Mouse (Mus musculus): ENCODE data around the gene Gm10408. TPM values are rescaled to one million over a fixed set of nuclear protein-coding genes. Genes with fewer than 3 reads are reported as not detected.
"Not testable (repeated sequence)": the region's sequence is repeated elsewhere in the genome, so short reads cannot be mapped to it uniquely, and the experiment has no call there.

Gene Gm10408
- polyA plus RNA-seq (2012; rRNA removed) = not detected in 2 replicates

- not testable (repeated sequence) for DNase-seq (ENCODE audit: low spot score)
These were observed at the start of gene Gm10408 for GRCm38 (mm10) chr14:3449079-3449478. Gene Gm10408 (plus strand): TSS chr14:3449379.

- DNase-seq (ENCODE audit: low spot score) = not testable (repeated sequence)
These were observed 36.9 kb upstream of the Gm10408 start, which contains the start of gene Gm10409 for GRCm38 (mm10) chr14:3412314-3412713. Gene Gm10409 (plus strand): TSS chr14:3412614.

- DNase-seq (ENCODE audit: low spot score) = not testable (repeated sequence)
These were observed 21.4 kb upstream of the Gm10408 start, which contains the start of gene Gm3005 for GRCm38 (mm10) chr14:3427803-3428202. Gene Gm3005 (plus strand): TSS chr14:3428103.

Other genes starting within 250 kb of the Gm10408 start
- gene D830030K20Rik, start 240.9 kb upstream of the Gm10408 start, polyA plus RNA-seq (2012; rRNA removed) = 4.7 and 5.9 TPM in 2 replicates
- 0.12 TPM in 1 of 2 replicates, not detected in the other for gene Gm2956, start 116.8 kb upstream of the Gm10408 start, polyA plus RNA-seq (2012; rRNA removed)
- gene Gm10413, start 54.3 kb upstream of the Gm10408 start, polyA plus RNA-seq (2012; rRNA removed) = not detected in 2 replicates
- gene Gm10409, start 36.8 kb upstream of the Gm10408 start, polyA plus RNA-seq (2012; rRNA removed) = 0.30 and 0.41 TPM in 2 replicates
- 0.06 and 0.10 TPM in 2 replicates for gene Gm3005, start 21.3 kb upstream of the Gm10408 start, polyA plus RNA-seq (2012; rRNA removed)
- gene Gm3012, start 185.1 kb downstream of the Gm10408 start, polyA plus RNA-seq (2012; rRNA removed) = not detected in 2 replicates
- 0.30 and 0.41 TPM in 2 replicates for gene Gm3020, start 202.7 kb downstream of the Gm10408 start, polyA plus RNA-seq (2012; rRNA removed)
- gene Gm3043, start 239.4 kb downstream of the Gm10408 start, polyA plus RNA-seq (2012; rRNA removed) = not detected in 2 replicates

Measured in urinary bladder, adult 2 months (tissue).